Mouse (Mus musculus): ENCODE measurements around the gene Sigmar1.

DNA sequence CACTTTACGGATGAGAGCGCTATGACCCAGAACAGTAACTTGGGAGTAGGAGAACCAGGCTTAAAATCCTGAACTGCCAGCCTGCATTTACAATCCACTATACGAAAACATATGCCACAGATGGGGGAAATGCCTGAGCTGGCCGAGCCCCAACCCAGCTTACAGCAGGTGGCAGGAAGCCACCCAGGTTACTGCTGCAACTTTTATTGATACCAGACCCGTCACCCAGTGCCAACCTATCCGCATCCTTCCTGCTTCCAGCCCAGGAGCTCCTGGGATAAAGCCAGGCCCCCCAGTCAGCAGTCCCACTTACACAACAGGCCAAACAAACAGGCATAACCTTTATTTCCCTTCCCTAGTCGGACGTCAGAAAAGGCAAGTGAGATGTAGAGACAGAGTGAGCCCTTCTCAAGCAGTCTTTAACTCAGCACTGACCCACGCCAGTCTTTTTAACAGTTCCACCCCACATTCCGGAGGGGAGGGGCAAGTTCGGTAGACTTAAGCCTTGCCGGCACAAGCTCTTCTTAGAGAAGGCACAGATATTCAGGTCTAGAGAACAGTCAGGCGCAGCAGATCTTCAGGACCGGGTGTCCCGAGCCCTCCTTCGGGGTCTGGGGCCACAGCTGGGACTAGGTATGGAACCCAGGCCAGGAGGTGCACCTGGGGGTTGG lies 44.1 kb downstream of the Sigmar1 start:
- no peak for TF ChIP-seq POLR2A (IDR thresholded peaks at IDR 0.05; ENCODE audit: control insufficient read depth, low read depth, low read length)
- TF ChIP-seq CTCF (IDR thresholded peaks at IDR 0.05; ENCODE audit: control insufficient read depth, insufficient read depth, insufficient replicate concordance, low read depth, low read length): no peak

All from testis, adult 2 months (tissue).